Mouse (Mus musculus) testis, adult 2 months (tissue): ENCODE measurements around the gene Fbxl16.

Source experiments
- CTCF ChIP-seq: fragments of 200-500 bp; IDR thresholded peaks from 2 replicates; pipeline ENCODE4 v1.5.1; 2012; ENCODE audit warnings: low read depth, mild to moderate bottlenecking, inconsistent platforms, low read length, moderate library complexity; ENCODE audit not compliant: control insufficient read depth, insufficient read depth, insufficient replicate concordance
- POLR2A ChIP-seq: fragments of 200-500 bp; IDR thresholded peaks from 2 replicates; pipeline ENCODE4 v1.6.1; 2012; ENCODE audit warnings: low read depth, mild to moderate bottlenecking, inconsistent platforms, low read length, moderate library complexity; ENCODE audit not compliant: control insufficient read depth

- no peak for TF ChIP-seq POLR2A
- TF ChIP-seq CTCF = no peak
Observed at GRCm38 (mm10) chr17:25808789-25809605, at the start of gene Fbxl16.
